Mouse (Mus musculus): ENCODE measurements around the gene Plekhd1.

Plekhd1 gene

GRCm38 (mm10) chr12:80698526-80699143 lies 6.2 kb downstream of the Plekhd1 start:
- no peak for DNase-seq (ENCODE audit: low read depth, low spot score)

GRCm38 (mm10) chr12:80699144-80699531 lies 6.7 kb downstream of the Plekhd1 start:
- no peak for DNase-seq (ENCODE audit: low read depth, low spot score)

- no peak for DNase-seq (ENCODE audit: low read depth, low spot score)
Measured at GRCm38 (mm10) chr12:80701332-80701731, 8.9 kb downstream of the Plekhd1 start.

- DNase-seq (ENCODE audit: low read depth, low spot score): no peak
Measured at GRCm38 (mm10) chr12:80706208-80706914, 14.0 kb downstream of the Plekhd1 start.

- no peak for DNase-seq (ENCODE audit: low read depth, low spot score)
Measured at GRCm38 (mm10) chr12:80706915-80707604, 14.7 kb downstream of the Plekhd1 start.

- DNase-seq (ENCODE audit: low read depth, low spot score): no peak
Measured at GRCm38 (mm10) chr12:80715915-80716314, 23.5 kb downstream of the Plekhd1 start.

- no peak for DNase-seq (ENCODE audit: low read depth, low spot score)
Measured at GRCm38 (mm10) chr12:80719141-80719540, 26.8 kb downstream of the Plekhd1 start.

GRCm38 (mm10) chr12:80720507-80720906 lies 28.1 kb downstream of the Plekhd1 start:
- no peak for DNase-seq (ENCODE audit: low read depth, low spot score)

GRCm38 (mm10) chr12:80721458-80721857 lies 29.1 kb downstream of the Plekhd1 start:
- no peak for DNase-seq (ENCODE audit: low read depth, low spot score)

- DNase-seq (ENCODE audit: low read depth, low spot score): peak; percentile 60
Measured at GRCm38 (mm10) chr12:80724853-80725559, 32.6 kb downstream of the Plekhd1 start.

GRCm38 (mm10) chr12:80728207-80728606 lies 35.8 kb downstream of the Plekhd1 start:
- DNase-seq (ENCODE audit: low read depth, low spot score): no peak

GRCm38 (mm10) chr12:80728814-80729213 lies 36.4 kb downstream of the Plekhd1 start:
- DNase-seq (ENCODE audit: low read depth, low spot score): no peak

GRCm38 (mm10) chr12:80729758-80730530 lies 37.6 kb downstream of the Plekhd1 start:
- no peak for DNase-seq (ENCODE audit: low read depth, low spot score)

GRCm38 (mm10) chr12:80730567-80730966 lies 38.2 kb downstream of the Plekhd1 start:
- peak; percentile 51 for DNase-seq (ENCODE audit: low read depth, low spot score)

GRCm38 (mm10) chr12:80734526-80735470 lies 42.4 kb downstream of the Plekhd1 start:
- no peak for DNase-seq (ENCODE audit: low read depth, low spot score)

- no peak for DNase-seq (ENCODE audit: low read depth, low spot score)
Measured at GRCm38 (mm10) chr12:80736464-80737282, 44.3 kb downstream of the Plekhd1 start.

GRCm38 (mm10) chr12:80737283-80737600 lies 44.9 kb downstream of the Plekhd1 start:
- no peak for DNase-seq (ENCODE audit: low read depth, low spot score)

GRCm38 (mm10) chr12:80739482-80739881 lies 47.1 kb downstream of the Plekhd1 start:
- DNase-seq (ENCODE audit: low read depth, low spot score): no peak

- DNase-seq (ENCODE audit: low read depth, low spot score): no peak
Measured at GRCm38 (mm10) chr12:80744614-80745013, 52.2 kb downstream of the Plekhd1 start.
